Comparison of ENCODE assay signal across 20 mouse cellular contexts in genomic region chr15:83256491-83256890, GRCm38 (mm10). TPM values are rescaled to one million over a fixed set of nuclear protein-coding genes. Genes with fewer than 3 reads are reported as not detected.
"Had no signal": no experiment of that assay in that cellular context is flagged by ENCODE, and none has a peak within 500 bp of the region (broad histone marks: within the 10 kb centered on the region; RNA-seq: fewer than 3 reads in every experiment).

No protein-coding gene starts in this region.

- H3K4me3 ChIP-seq: midbrain, embryonic 10.5 days; midbrain, embryonic 12.5 days; myocyte; neural tube, embryonic 13.5 days; neural tube, embryonic 15.5 days had no signal

- H3K9me3 ChIP-seq: midbrain, embryonic 12.5 days; neural tube, embryonic 13.5 days; neural tube, embryonic 15.5 days had no signal

- H3K9ac ChIP-seq: lung, embryonic 14.5 days; midbrain, embryonic 12.5 days; neural tube, embryonic 13.5 days; neural tube, embryonic 15.5 days had no signal

- H3K4me2 ChIP-seq: lung, embryonic 14.5 days; midbrain, embryonic 12.5 days; neural tube, embryonic 13.5 days; neural tube, embryonic 15.5 days had no signal

- DNase-seq: lung, embryonic 14.5 days; lung, postnatal 10 days; lung, postnatal 4 days; midbrain, embryonic 14.5 days; retina, postnatal 1 day; right cerebral cortex, adult 18-20 months; right cerebral cortex, postnatal 25 days; right cerebral cortex, postnatal 4 days; spleen, adult 18-20 months; thymus, adult 18-20 months; thymus, postnatal 14 days; thymus, postnatal 36 days had no signal

- H3K36me3 ChIP-seq: midbrain, embryonic 10.5 days; midbrain, embryonic 12.5 days; neural tube, embryonic 13.5 days; neural tube, embryonic 15.5 days had no signal

- ATAC-seq: midbrain, embryonic 16.5 days had no signal

- H3K27ac ChIP-seq: midbrain, embryonic 10.5 days; midbrain, embryonic 12.5 days; neural tube, embryonic 13.5 days; neural tube, embryonic 15.5 days had no signal

RNA-seq across cellular contexts. Expression of gene A4galt, which starts 4.9 kb away (rescaled TPM):
- total RNA-seq: megakaryocyte, adult 5-6 weeks; megakaryocyte-erythroid progenitor cell, adult 5-6 weeks had no signal
